Mouse (Mus musculus): ENCODE results near the gene Prpf19.

DNA sequence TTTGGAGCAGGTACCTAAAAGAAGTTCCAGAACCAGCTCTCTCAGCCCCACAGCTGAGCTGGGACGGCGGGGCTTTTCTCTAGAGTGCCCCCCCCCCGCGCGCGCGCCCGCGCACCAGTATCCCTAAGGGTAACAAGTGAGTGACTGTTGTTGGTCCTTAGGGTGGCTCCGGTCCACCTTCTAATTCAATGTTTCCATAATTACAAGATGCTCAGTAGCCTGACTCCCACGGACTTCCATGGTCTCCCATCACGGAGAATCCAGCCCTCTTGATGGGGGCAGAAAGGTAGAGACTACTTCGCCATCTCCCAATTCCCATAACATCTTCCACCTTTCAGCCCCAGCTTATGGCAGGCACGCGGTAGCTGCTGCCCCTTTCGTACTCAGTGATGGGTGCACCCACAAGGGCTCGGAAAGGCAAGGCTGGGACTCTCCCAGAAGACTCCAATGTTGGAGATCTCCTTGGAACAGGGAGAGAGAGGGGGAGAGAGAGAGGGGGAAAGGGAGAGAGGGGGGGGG lies 26.3 kb upstream of the Prpf19 start:
- no peak for TF ChIP-seq EP300 (IDR thresholded peaks at IDR 0.05; ENCODE audit: insufficient read depth, low read depth, low read length)
- no peak for TF ChIP-seq CTCF (IDR thresholded peaks at IDR 0.05)
